Mouse (Mus musculus) erythroblast, adult 5-6 weeks (primary cell): ENCODE measurements around the gene Olfr1195. TPM values are rescaled to one million over a fixed set of nuclear protein-coding genes. Genes with fewer than 3 reads are reported as not detected.
"Not testable (repeated sequence)": the region's sequence is repeated elsewhere in the genome, so short reads cannot be mapped to it uniquely, and the experiment has no call there.

Source experiments
- ATAC-seq: replicated peaks from 2 replicates; pipeline ENCODE4 v1.8.0; 2016; ENCODE audit warnings: moderate number of reproducible peaks, mild to moderate bottlenecking, moderate TSS enrichment, inconsistent platforms; ENCODE audit not compliant: poor library complexity, low FRiP score, severe bottlenecking
- total RNA-seq, 2 experiments: library from RNA; stranded (forward) in 1 of 2; stranded (reverse) in 1 of 2; fragments of 150-400 nt in 1 of 2; fragments of 200-764, 138-1000 nt in 1 of 2; gene quantifications; 2 replicates each; pipeline versions ENCODE4 v1.2.3 to v1.2.4; 2015 to 2017; ENCODE audit warnings: low replicate concordance in 2 of 2

The Olfr1195 gene
- total RNA-seq (2015; ENCODE audit: low replicate concordance), result not detected in 2 replicates
- total RNA-seq (2017; ENCODE audit: low replicate concordance), result not detected in 2 replicates

DNA sequence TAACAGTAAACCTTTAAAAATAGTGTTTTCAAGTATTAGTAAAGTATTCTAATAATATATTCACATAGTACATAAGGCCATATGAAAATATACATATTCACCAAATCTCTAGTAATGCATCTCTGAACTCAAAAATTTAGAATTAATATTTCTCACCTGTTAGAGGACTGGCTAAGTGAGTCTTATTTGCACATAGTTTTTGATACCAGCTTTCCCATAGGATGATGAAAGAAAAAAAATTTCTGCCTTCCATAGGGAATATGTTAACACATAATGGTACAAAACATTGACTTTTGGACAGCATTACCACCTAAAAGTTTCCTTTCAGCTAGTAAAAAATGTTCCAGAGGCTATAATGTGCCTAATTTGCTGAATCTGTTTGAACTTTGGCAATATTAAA lies at the start of gene Olfr1195:
Olfr1195 (minus strand) TSS at position 101 of the 400 bp plus-strand sequence.
- no peak for ATAC-seq

DNA sequence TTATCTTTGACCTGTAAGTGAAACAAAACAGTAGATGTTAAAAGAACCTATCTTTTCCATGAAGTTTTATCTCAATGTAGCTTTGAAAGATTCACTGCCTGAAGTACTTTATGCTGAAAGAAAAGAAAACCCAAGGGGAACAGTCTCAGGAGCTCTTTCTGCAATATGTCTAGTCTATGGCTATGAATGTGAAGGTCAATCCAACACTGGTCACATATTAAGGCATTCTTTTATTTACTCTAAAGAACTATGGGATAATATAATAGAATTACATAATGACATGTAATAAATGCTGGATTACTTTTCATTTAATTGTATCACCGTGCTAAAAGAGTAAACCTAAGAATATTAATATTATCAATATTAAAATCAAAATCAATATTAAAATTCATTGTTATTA lies 43.3 kb upstream of the Olfr1195 start, which contains the start of gene Olfr1197:
Olfr1197 (minus strand) TSS at position 101 of the 400 bp plus-strand sequence.
- ATAC-seq, result no peak

DNA sequence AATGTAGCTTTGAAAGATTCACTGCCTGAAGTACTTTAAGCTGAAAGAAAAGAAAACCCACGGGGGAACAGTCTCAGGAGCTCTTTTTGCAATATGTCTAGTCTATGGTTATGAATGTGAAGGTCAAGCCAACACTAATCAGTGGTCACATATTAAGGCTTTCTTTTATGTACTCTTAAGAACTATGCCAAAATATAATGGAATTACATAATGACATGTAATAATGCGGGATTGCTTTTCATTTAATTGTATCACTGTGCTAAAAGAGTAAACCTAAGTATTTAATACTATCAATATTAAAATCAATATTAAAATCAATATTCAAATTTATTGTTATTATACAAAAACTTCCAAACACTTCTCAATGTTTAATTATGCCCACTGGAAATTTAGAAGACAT lies 15.5 kb upstream of the Olfr1195 start, which contains the start of gene Olfr1196:
Olfr1196 (minus strand) TSS at position 101 of the 400 bp plus-strand sequence.
- ATAC-seq, result no peak

DNA sequence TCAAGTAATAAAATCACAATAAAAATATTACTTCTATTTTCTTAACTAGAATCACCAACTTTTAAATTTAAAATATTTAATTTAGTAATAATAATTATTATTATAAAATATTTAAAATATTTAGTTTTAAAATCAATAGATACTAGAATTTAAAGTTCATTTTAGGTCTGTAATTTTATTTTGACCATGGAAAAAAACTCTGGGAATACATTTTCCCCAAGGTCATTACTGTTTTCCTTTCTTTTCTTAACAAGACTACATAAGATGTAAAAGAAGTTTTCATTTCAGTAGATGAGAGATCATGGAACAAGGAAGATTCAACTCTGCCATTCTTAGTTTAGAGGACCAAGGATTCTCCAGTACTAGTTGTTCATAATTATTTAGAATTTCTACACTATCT lies 13.7 kb downstream of the Olfr1195 start, which contains the start of gene Olfr1193:
Olfr1193 (plus strand) TSS at position 301 of the 400 bp plus-strand sequence.
- not testable (repeated sequence) for ATAC-seq

DNA sequence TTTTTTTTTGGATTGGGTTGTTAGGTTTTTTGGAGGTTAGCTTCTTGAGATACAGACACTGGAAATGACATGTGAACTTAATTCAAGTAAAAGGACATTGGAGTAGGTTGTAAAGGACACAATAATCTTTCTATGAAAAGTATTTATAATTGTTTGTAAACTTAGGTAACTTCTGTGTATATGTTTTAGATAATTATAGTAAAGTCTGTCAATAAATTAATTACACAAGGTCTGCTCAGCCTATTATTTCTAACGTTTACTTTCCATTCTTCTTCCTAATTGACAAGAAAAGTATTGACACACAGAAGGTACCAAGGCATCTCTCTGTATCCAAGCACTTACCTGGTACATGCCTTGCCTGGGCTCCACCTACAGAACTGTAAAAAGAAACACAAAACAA lies 40.8 kb downstream of the Olfr1195 start, which contains the start of gene Olfr1192-ps1:
Olfr1192-ps1 (plus strand) TSS at position 301 of the 400 bp plus-strand sequence.
- no peak for ATAC-seq

DNA sequence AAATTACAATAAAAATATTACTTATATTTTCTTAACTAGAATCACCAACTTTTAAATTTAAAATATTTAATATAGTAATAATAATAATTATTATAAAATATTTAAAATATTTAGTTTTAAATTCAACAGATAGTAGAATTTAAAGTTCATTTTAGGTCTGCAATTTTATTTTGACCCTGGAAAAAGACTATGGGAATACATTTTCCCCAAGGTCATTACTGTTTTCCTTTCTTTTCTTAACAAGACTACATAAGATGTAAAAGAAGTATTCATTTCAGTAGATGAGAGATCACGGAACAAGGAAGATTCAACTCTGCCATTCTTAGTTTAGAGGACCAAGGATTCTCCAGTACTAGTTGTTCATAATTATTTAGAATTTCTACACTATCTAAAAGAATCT lies 48.7 kb downstream of the Olfr1195 start, which contains the start of gene Olfr1191-ps1:
Olfr1191-ps1 (plus strand) TSS at position 301 of the 400 bp plus-strand sequence.
- ATAC-seq, result not testable (repeated sequence)

Other genes with a start within 250 kb of the Olfr1195 start
- gene Gm13757, start 240.1 kb downstream of the Olfr1195 start, total RNA-seq (2015; ENCODE audit: low replicate concordance), result 0.63 TPM in 1 of 2 replicates, not detected in the other
- gene Gm13757, start 240.1 kb downstream of the Olfr1195 start, total RNA-seq (2017; ENCODE audit: low replicate concordance), result not detected in 2 replicates
- gene Olfr1183, start 234.3 kb downstream of the Olfr1195 start, total RNA-seq (2015; ENCODE audit: low replicate concordance), result not detected in 2 replicates
- gene Olfr1183, start 234.3 kb downstream of the Olfr1195 start, total RNA-seq (2017; ENCODE audit: low replicate concordance), result not detected in 2 replicates
- gene Olfr1184, start 205.6 kb downstream of the Olfr1195 start, total RNA-seq (2015; ENCODE audit: low replicate concordance), result not detected in 2 replicates
- gene Olfr1184, start 205.6 kb downstream of the Olfr1195 start, total RNA-seq (2017; ENCODE audit: low replicate concordance), result not detected in 2 replicates
- not detected in 2 replicates for gene Olfr1185-ps1, start 195.9 kb downstream of the Olfr1195 start, total RNA-seq (2015; ENCODE audit: low replicate concordance)
- gene Olfr1185-ps1, start 195.9 kb downstream of the Olfr1195 start, total RNA-seq (2017; ENCODE audit: low replicate concordance), result not detected in 2 replicates
- not detected in 2 replicates for gene Olfr1186, start 170.6 kb downstream of the Olfr1195 start, total RNA-seq (2015; ENCODE audit: low replicate concordance)
- gene Olfr1186, start 170.6 kb downstream of the Olfr1195 start, total RNA-seq (2017; ENCODE audit: low replicate concordance), result not detected in 2 replicates
- not detected in 2 replicates for gene Olfr1188, start 132.3 kb downstream of the Olfr1195 start, total RNA-seq (2015; ENCODE audit: low replicate concordance)
- not detected in 2 replicates for gene Olfr1188, start 132.3 kb downstream of the Olfr1195 start, total RNA-seq (2017; ENCODE audit: low replicate concordance)
- gene Olfr1189, start 102.7 kb downstream of the Olfr1195 start, total RNA-seq (2015; ENCODE audit: low replicate concordance), result not detected in 2 replicates
- gene Olfr1189, start 102.7 kb downstream of the Olfr1195 start, total RNA-seq (2017; ENCODE audit: low replicate concordance), result not detected in 2 replicates
- gene Olfr1191-ps1, start 48.6 kb downstream of the Olfr1195 start, total RNA-seq (2015; ENCODE audit: low replicate concordance), result not detected in 2 replicates
- not detected in 2 replicates for gene Olfr1191-ps1, start 48.6 kb downstream of the Olfr1195 start, total RNA-seq (2017; ENCODE audit: low replicate concordance)
- not detected in 2 replicates for gene Olfr1192-ps1, start 40.7 kb downstream of the Olfr1195 start, total RNA-seq (2015; ENCODE audit: low replicate concordance)
- 0.14 TPM in 1 of 2 replicates, not detected in the other for gene Olfr1192-ps1, start 40.7 kb downstream of the Olfr1195 start, total RNA-seq (2017; ENCODE audit: low replicate concordance)
- not detected in 2 replicates for gene Olfr1193, start 13.6 kb downstream of the Olfr1195 start, total RNA-seq (2015; ENCODE audit: low replicate concordance)
- gene Olfr1193, start 13.6 kb downstream of the Olfr1195 start, total RNA-seq (2017; ENCODE audit: low replicate concordance), result not detected in 2 replicates
- gene Olfr1196, start 15.4 kb upstream of the Olfr1195 start, total RNA-seq (2015; ENCODE audit: low replicate concordance), result not detected in 2 replicates
- gene Olfr1196, start 15.4 kb upstream of the Olfr1195 start, total RNA-seq (2017; ENCODE audit: low replicate concordance), result not detected in 2 replicates
- gene Olfr1197, start 43.2 kb upstream of the Olfr1195 start, total RNA-seq (2015; ENCODE audit: low replicate concordance), result not detected in 2 replicates
- gene Olfr1197, start 43.2 kb upstream of the Olfr1195 start, total RNA-seq (2017; ENCODE audit: low replicate concordance), result not detected in 2 replicates
- not detected in 2 replicates for gene Olfr1198, start 62.2 kb upstream of the Olfr1195 start, total RNA-seq (2015; ENCODE audit: low replicate concordance)
- gene Olfr1198, start 62.2 kb upstream of the Olfr1195 start, total RNA-seq (2017; ENCODE audit: low replicate concordance), result not detected in 2 replicates
- not detected in 2 replicates for gene Olfr1199, start 71.3 kb upstream of the Olfr1195 start, total RNA-seq (2015; ENCODE audit: low replicate concordance)
- not detected in 2 replicates for gene Olfr1199, start 71.3 kb upstream of the Olfr1195 start, total RNA-seq (2017; ENCODE audit: low replicate concordance)
- gene Olfr1200, start 81.3 kb upstream of the Olfr1195 start, total RNA-seq (2015; ENCODE audit: low replicate concordance), result not detected in 2 replicates
- not detected in 2 replicates for gene Olfr1200, start 81.3 kb upstream of the Olfr1195 start, total RNA-seq (2017; ENCODE audit: low replicate concordance)
- not detected in 2 replicates for gene Olfr1201, start 103.8 kb upstream of the Olfr1195 start, total RNA-seq (2015; ENCODE audit: low replicate concordance)
- not detected in 2 replicates for gene Olfr1201, start 103.8 kb upstream of the Olfr1195 start, total RNA-seq (2017; ENCODE audit: low replicate concordance)
- not detected in 2 replicates for gene Olfr1202, start 125.3 kb upstream of the Olfr1195 start, total RNA-seq (2015; ENCODE audit: low replicate concordance)
- not detected in 2 replicates for gene Olfr1202, start 125.3 kb upstream of the Olfr1195 start, total RNA-seq (2017; ENCODE audit: low replicate concordance)
- gene Olfr1205, start 140.6 kb upstream of the Olfr1195 start, total RNA-seq (2015; ENCODE audit: low replicate concordance), result not detected in 2 replicates
- gene Olfr1205, start 140.6 kb upstream of the Olfr1195 start, total RNA-seq (2017; ENCODE audit: low replicate concordance), result 0.28 TPM in 1 of 2 replicates, not detected in the other
- 14.6 TPM in 1 of 2 replicates, not detected in the other for gene Olfr1204, start 160.1 kb upstream of the Olfr1195 start, total RNA-seq (2015; ENCODE audit: low replicate concordance)
- gene Olfr1204, start 160.1 kb upstream of the Olfr1195 start, total RNA-seq (2017; ENCODE audit: low replicate concordance), result not detected in 2 replicates
- gene Olfr1206, start 174.0 kb upstream of the Olfr1195 start, total RNA-seq (2015; ENCODE audit: low replicate concordance), result not detected in 2 replicates
- not detected in 2 replicates for gene Olfr1206, start 174.0 kb upstream of the Olfr1195 start, total RNA-seq (2017; ENCODE audit: low replicate concordance)
- gene Olfr1208, start 213.1 kb upstream of the Olfr1195 start, total RNA-seq (2015; ENCODE audit: low replicate concordance), result not detected in 2 replicates
- not detected in 2 replicates for gene Olfr1208, start 213.1 kb upstream of the Olfr1195 start, total RNA-seq (2017; ENCODE audit: low replicate concordance)
- not detected in 2 replicates for gene Olfr1209, start 226.0 kb upstream of the Olfr1195 start, total RNA-seq (2015; ENCODE audit: low replicate concordance)
- gene Olfr1209, start 226.0 kb upstream of the Olfr1195 start, total RNA-seq (2017; ENCODE audit: low replicate concordance), result not detected in 2 replicates
- not detected in 2 replicates for gene Olfr1211, start 248.9 kb upstream of the Olfr1195 start, total RNA-seq (2015; ENCODE audit: low replicate concordance)
- not detected in 2 replicates for gene Olfr1211, start 248.9 kb upstream of the Olfr1195 start, total RNA-seq (2017; ENCODE audit: low replicate concordance)